Mouse (Mus musculus) forebrain, embryonic 14.5 days (tissue): Measurements from ENCODE around the gene Card19. TPM values are rescaled to one million over a fixed set of nuclear protein-coding genes. Genes with fewer than 3 reads are reported as not detected.

Source experiments
- ATAC-seq: fragments of 200-750 bp; cut with Nextera tagmentation; 2 replicates; pipeline ENCODE4 v1.8.0; 2017; ENCODE audit warnings: mild to moderate bottlenecking, moderate library complexity
- DNase-seq: peaks from one replicate; pipeline ENCODE4 v3.0.0-alpha.2; 2015; ENCODE audit warnings: low spot score
- H3K27ac ChIP-seq: fragments of 300-500 bp; sonication (generic); 2 replicates; pipeline ENCODE4 v1.5.1; 2014; ENCODE audit warnings: low read depth, mild to moderate bottlenecking, control low read depth, low read length, moderate library complexity
- H3K27me3 ChIP-seq: fragments of 300-500 bp; sonication (generic); replicated peaks from 2 replicates; pipeline ENCODE4 v1.6.1; 2014; ENCODE audit warnings: low read length, control low read depth, mixed read lengths; ENCODE audit not compliant: control insufficient read depth, insufficient read depth
- H3K36me3 ChIP-seq: fragments of 300-500 bp; sonication (generic); 2 replicates; pipeline ENCODE4 v1.6.1; 2014; ENCODE audit warnings: low read length, control low read depth; ENCODE audit not compliant: control insufficient read depth, insufficient read depth
- H3K4me1 ChIP-seq: fragments of 300-500 bp; sonication (generic); 2 replicates; pipeline ENCODE4 v1.6.1; 2014; ENCODE audit warnings: antibody characterized with exemption, low read length, control low read depth; ENCODE audit not compliant: control insufficient read depth, insufficient read depth
- H3K4me2 ChIP-seq: fragments of 300-500 bp; sonication (generic); 2 replicates; pipeline ENCODE4 v1.6.1; 2014; ENCODE audit warnings: mild to moderate bottlenecking, control low read depth, low read length
- H3K4me3 ChIP-seq: fragments of 300-500 bp; sonication (generic); 2 replicates; pipeline ENCODE4 v1.5.1; 2014; ENCODE audit warnings: low read depth, low read length, control low read depth
- H3K9ac ChIP-seq: fragments of 300-500 bp; sonication (generic); 2 replicates; pipeline ENCODE4 v1.6.1; 2014; ENCODE audit warnings: mild to moderate bottlenecking, low read length, control low read depth, moderate library complexity
- H3K9me3 ChIP-seq: fragments of 300-500 bp; sonication (generic); replicated peaks from 2 replicates; pipeline ENCODE4 v1.6.1; 2016; ENCODE audit warnings: low read length, control low read depth, mixed read lengths; ENCODE audit not compliant: control insufficient read depth
- WGBS: fragments of 180-500 bp; shearing (Covaris S2); extraction: QIAGEN DNeasy Blood & Tissue Kit; methylation state at CpG from one replicate; pipeline ENCODE4 v1.1.7; 2014; 5-methylcytosine and 5-hydroxymethylcytosine counted together
- polyA plus RNA-seq: library from polyadenylated mRNA; unstranded; fragments of >200 nt; fragmentation: Nextera tagmentation; extraction: Ambion mirVana; gene quantifications from 2 replicates; pipeline ENCODE4 v1.2.1, GENCODE M21; 2014

The Card19 gene
- polyA plus RNA-seq, 1 experiment from 2014 or later = 23.8 TPM

DNA sequence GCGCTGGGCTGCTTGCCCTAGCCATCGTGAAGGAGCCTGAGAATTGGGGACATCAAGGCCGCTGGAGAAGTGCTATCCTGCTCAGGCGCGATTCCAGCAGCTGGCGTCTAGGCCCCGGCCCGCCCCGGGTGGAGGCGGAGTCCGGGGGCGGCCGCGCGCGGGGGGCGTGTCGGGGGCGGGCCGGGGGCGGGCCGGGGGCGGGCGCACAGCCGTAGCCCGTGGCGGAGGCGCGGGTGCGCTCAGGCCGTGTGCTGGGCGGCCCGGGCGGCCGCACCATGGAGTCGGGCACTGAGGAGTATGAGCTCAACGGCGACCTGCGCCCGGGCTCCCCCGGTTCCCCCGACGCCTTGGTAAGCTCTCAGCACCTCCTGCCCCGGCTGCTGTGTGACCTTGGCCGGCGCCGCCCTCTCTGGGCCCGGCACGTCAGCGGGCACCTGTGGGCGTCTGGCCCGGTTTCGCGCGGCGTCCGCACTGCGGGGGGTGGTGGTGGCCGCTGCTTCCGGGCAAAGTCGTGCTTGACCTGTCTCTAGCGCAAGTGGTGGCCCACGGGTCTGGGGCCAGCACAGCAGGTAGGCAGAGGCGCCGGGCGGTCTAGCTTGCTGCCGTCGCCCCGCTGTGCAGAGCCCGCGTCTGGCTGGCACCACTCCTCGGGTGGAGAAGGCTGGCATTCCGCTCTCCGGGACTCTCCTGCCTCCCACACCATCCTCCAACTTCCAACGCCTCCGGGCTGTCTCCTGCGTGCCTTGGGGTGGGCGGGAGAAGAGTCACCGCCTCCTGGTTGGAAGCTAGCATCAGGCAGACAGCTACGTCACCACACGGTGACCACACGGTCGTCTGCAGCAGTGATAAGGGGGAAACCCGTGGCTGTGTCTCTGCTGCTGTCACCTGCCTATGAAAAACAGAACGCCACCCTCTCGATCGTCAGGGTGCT lies 28.3 kb downstream of the Card19 start, which contains the start of gene Ninj1:
Ninj1 (plus strand) TSS at position 198 of the 931 bp plus-strand sequence.
- H3K27ac ChIP-seq = peak within 1 kb of the TSS; percentile 14; the same call in 1 of the 2 replicates
- ATAC-seq = peak; percentile 93
- peak within 1 kb of the TSS; percentile 100 for H3K4me2 ChIP-seq
- H3K36me3 ChIP-seq = no peaks in the 10 kb centered on the region
- DNase-seq = peak; percentile 85
- WGBS = 1% methylated on average over 61 of the region's 87 CpGs
- H3K9me3 ChIP-seq = no peaks in the 10 kb centered on the region
- peaks cover 9% of the 10 kb centered on the region; the same call in 1 of the 2 replicates for H3K4me1 ChIP-seq
- H3K4me3 ChIP-seq = peak within 1 kb of the TSS; percentile 70
- no peaks in the 10 kb centered on the region for H3K27me3 ChIP-seq
- peak within 1 kb of the TSS; percentile 70 for H3K9ac ChIP-seq

DNA sequence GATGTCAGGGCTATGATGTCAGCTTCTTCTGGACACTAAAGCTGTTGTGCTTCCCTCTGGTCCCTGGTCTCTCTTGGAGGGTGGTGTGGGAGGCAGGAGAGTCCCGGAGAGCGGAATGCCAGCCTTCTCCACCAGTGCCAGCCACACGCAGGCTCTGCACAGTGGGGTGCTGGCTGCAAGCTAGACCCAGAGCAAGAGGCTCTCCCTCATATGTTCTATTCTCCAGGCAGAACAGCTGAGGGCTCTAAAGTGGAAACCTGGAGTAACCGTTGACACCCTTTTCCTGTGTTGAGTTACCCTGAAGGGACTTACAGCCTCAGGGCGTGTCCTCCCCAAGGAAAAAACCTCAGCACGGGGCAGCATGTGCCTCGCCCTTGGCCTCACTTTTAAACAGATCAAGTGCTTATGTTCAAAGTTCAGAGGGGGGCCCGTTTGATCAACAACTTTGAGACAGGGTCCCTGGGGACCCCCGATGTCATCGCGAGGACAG lies 29.0 kb downstream of the Card19 start:
- H3K27me3 ChIP-seq = no peaks in the 10 kb centered on the region
- H3K4me3 ChIP-seq = peak overlapping the region; percentile 70
- WGBS = 15% methylated on average over 11 of the region's 11 CpGs
- ATAC-seq (peak; percentile 5; the same call in 1 of the 2 replicates), DNase-seq (no peak)
- 0 out of 2 replicates have a peak overlapping the region, but pooled peaks have one; percentile 4 for H3K27ac ChIP-seq
- no peaks in the 10 kb centered on the region for H3K36me3 ChIP-seq
- peak overlapping the region; percentile 100 for H3K4me2 ChIP-seq
- H3K4me1 ChIP-seq = peaks cover 6% of the 10 kb centered on the region; the same call in 1 of the 2 replicates
- no peaks in the 10 kb centered on the region for H3K9me3 ChIP-seq
- peak overlapping the region; percentile 70 for H3K9ac ChIP-seq

DNA sequence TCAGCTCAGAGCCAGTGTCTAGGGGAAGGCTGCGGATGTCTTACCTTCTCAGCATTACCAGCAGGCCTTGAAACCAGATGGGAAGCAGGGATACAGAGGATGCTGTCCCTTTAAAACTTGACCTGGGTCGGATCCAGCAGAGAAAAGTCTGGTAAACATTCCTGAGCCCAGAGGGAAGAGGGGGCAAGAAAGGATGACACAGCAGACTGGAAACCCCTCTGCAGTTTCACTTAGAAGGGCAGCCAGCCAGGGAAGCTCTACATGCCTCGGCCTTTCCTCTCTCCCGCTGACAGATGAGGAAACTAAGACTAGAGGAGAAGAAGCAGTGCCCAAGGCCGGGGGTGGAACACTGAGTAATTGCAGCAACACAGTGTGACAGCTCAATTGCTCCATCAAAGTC lies 32.2 kb downstream of the Card19 start:
- no peak for DNase-seq
- no peak overlapping the region for H3K4me3 ChIP-seq
- peaks cover 11% of the 10 kb centered on the region for H3K4me1 ChIP-seq
- H3K27me3 ChIP-seq = no peaks in the 10 kb centered on the region
- H3K27ac ChIP-seq = no peak overlapping the region
- H3K4me2 ChIP-seq = no peak overlapping the region
- WGBS = 70% methylated on average over 5 of the region's 5 CpGs
- no peaks in the 10 kb centered on the region for H3K9me3 ChIP-seq
- no peaks in the 10 kb centered on the region for H3K36me3 ChIP-seq
- no peak overlapping the region for H3K9ac ChIP-seq
- no peak for ATAC-seq

DNA sequence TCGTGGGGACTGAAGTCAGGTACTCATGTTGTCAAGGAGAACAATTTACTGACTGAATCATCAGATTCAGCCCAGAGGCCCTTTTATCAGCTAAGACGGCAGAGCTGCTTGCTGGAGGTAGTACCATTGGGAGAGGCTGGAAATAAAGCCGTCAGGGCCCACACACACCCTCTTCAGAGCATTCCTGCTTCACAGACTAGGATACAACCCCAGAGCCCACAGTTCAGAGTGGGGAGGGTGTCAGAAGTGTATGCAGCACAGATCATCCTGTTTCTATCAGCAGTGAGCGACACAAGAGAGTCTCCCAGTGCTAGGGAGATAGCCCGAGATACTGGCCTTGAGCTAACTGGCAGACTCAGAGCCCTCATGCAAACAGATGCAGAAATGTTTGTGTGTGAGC lies 32.7 kb downstream of the Card19 start:
- 67% methylated on average over 5 of the region's 5 CpGs for WGBS
- ATAC-seq = no peak

DNA sequence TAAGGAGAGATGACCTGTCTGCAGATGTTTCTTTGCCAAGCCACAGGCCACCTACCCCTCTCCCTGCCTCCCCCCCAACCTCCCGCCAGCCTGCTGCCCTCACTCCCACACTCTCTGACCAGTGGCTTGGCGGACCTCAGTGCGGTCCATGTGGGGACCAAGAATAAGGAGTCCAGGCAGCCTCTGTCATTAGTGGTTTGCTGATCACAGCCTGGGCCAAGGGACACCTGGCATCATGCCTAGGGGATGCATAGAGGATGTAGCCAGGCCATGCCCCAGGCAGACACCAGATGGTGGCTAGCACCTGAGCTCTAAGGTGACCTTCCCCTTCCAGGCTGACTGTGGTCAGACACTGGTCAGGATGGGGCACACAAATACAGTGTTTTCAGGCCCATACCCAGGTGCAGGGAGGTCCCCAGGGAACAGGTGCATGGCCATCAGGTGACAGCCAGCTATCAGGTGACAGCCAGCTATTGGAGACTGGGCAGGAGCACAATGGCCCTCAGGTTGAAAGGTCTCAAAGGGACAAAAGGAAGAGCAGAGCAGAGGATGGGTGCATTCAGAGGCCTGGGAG lies 34.3 kb downstream of the Card19 start:
- no peaks in the 10 kb centered on the region for H3K36me3 ChIP-seq
- ATAC-seq = no peak
- no peaks in the 10 kb centered on the region for H3K27me3 ChIP-seq
- WGBS = 84% methylated on average over 3 of the region's 3 CpGs
- H3K9ac ChIP-seq = no peak overlapping the region
- no peak for DNase-seq
- H3K4me2 ChIP-seq = no peak overlapping the region
- no peak overlapping the region for H3K27ac ChIP-seq
- no peaks in the 10 kb centered on the region for H3K9me3 ChIP-seq
- H3K4me1 ChIP-seq = peaks cover 6% of the 10 kb centered on the region; the same call in 1 of the 2 replicates
- no peak overlapping the region for H3K4me3 ChIP-seq

More for the DNA sequence above, 32.7 kb downstream of the Card19 start:
- H3K9me3 ChIP-seq = no peaks in the 10 kb centered on the region
- no peaks in the 10 kb centered on the region for H3K27me3 ChIP-seq
- no peak overlapping the region for H3K9ac ChIP-seq
- no peak overlapping the region for H3K4me3 ChIP-seq
- H3K4me1 ChIP-seq = peaks cover 12% of the 10 kb centered on the region
- DNase-seq = no peak
- no peaks in the 10 kb centered on the region for H3K36me3 ChIP-seq
- H3K4me2 ChIP-seq = no peak overlapping the region
- H3K27ac ChIP-seq = no peak overlapping the region

DNA sequence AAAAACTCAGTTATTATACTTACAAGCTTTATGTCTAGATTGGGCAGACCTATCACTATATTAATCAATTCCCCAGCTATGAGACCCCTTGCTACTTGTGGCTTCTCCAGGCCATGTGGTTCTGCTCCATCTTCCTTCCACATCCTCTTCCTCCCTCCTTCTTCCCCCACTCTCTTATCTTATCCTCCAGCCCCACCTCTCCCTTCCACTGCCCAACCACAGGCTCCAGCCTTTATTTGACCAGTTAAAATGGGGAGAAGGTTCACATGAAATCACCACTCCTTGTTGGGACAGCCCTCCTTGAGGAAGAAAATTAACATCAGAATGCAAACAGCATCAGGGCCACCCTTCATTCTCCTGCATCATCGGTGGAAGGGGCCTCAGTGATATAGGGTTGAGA lies 35.1 kb downstream of the Card19 start:
- no peaks in the 10 kb centered on the region for H3K27me3 ChIP-seq
- WGBS = 65% methylated on average over 1 of the region's 1 CpGs
- H3K27ac ChIP-seq = no peak overlapping the region
- no peaks in the 10 kb centered on the region for H3K9me3 ChIP-seq
- ATAC-seq (no peak), DNase-seq (no peak)
- no peak overlapping the region for H3K4me2 ChIP-seq
- H3K36me3 ChIP-seq = no peaks in the 10 kb centered on the region
- peaks cover 6% of the 10 kb centered on the region; the same call in 1 of the 2 replicates for H3K4me1 ChIP-seq
- no peak overlapping the region for H3K9ac ChIP-seq
- no peak overlapping the region for H3K4me3 ChIP-seq

DNA sequence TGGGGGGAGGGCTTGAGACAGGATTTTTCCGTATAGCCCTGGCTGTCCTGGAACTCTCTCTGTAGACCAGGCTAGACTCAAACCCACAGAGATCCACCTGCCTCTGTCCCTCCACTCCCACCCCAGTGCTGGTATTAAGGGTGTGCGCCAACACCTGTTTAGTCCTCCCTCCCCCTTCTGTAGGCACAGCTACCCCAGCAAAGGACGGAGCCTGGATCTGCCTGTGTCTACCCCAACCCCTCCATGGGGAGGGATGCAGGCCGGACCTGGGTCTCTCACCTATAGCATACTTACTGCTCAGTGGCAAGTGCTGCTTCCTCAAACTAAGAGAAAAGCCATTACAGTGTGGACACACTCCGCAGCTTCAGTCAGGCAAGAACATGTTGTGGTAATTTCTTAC lies 35.6 kb downstream of the Card19 start:
- Histone ChIP-seq H3K27me3 (no peaks in the 10 kb centered on the region), H3K36me3 (no peaks in the 10 kb centered on the region), H3K4me2 (no peak overlapping the region), H3K4me3 (no peak overlapping the region), H3K4me1 (peaks cover 6% of the 10 kb centered on the region; the same call in 1 of the 2 replicates), H3K9ac (no peak overlapping the region), H3K9me3 (no peaks in the 10 kb centered on the region), H3K27ac (no peak overlapping the region)
- ATAC-seq (no peak), DNase-seq (no peak)
- WGBS = 88% methylated on average over 5 of the region's 5 CpGs

DNA sequence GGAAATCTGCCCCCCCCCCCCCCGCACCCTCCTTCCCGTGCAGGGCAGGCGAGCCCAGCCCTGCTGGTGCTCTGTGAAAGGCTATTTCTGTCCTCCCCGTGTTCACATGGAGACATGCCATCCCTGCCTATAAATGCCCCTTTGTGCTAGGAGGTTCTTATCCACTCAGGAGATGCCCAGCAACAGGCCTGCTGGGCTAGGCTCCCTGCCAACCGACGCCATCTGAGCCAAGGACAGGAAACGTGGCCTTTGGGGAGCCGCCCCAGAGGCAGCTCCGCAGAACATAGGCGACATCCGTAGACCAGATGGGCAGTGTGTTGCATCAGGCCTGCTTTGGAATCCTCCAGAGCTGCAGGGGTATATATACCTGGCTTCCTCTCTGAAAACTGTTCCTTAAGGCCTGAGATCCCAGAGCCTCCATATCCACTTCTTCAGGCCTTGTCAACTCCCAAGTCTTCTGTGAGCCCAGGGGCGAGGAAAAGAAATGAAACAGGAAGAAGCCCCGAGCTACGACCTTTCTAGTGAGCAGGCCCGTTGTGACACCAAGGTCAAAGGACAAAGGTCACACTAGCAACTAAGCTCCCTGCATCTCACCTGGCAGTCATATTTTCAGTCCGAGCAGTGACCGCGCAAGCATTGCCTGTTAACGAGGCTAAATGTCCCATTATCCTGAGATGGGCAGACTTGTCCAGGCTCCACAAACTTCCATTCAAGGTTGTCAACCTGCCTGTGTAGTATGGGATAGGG lies 36.8 kb downstream of the Card19 start:
- Histone ChIP-seq H3K9ac (no peak overlapping the region), H3K9me3 (no peaks in the 10 kb centered on the region), H3K27me3 (no peaks in the 10 kb centered on the region), H3K4me1 (peaks cover 6% of the 10 kb centered on the region; the same call in 1 of the 2 replicates), H3K36me3 (no peaks in the 10 kb centered on the region), H3K4me2 (no peak overlapping the region), H3K4me3 (no peak overlapping the region), H3K27ac (peak overlapping the region; percentile 58; the same call in 1 of the 2 replicates)
- ATAC-seq (peak; percentile 94), DNase-seq (peak; percentile 90)
- 45% methylated on average over 19 of the region's 19 CpGs for WGBS
